Mouse (Mus musculus) liver, postnatal 0 days (tissue): ENCODE data around the gene Rpl36a. TPM values are rescaled to one million over a fixed set of nuclear protein-coding genes. Genes with fewer than 3 reads are reported as not detected.

Experiments
- ATAC-seq: fragments of 200-750 bp; cut with Nextera tagmentation; 2 replicates; pipeline ENCODE4 v1.8.0; 2017; ENCODE audit warnings: mild to moderate bottlenecking, moderate library complexity
- DNase-seq: peaks from one replicate; pipeline ENCODE4 v3.0.0-alpha.2; 2016
- H3K27ac ChIP-seq: fragments of 300-500 bp; sonication (generic); 2 replicates; pipeline ENCODE4 v1.5.1; 2014; ENCODE audit warnings: antibody characterized with exemption, moderate library complexity, mild to moderate bottlenecking, low read depth
- H3K27me3 ChIP-seq: fragments of 300-500 bp; sonication (generic); 2 replicates; pipeline ENCODE4 v1.6.1; 2014; ENCODE audit warnings: low read length, control low read depth, mixed read lengths; ENCODE audit not compliant: insufficient read depth
- H3K36me3 ChIP-seq: fragments of 300-500 bp; sonication (generic); replicated peaks from 2 replicates; pipeline ENCODE4 v1.6.1; 2014; ENCODE audit warnings: mild to moderate bottlenecking, control low read depth, low read length, moderate library complexity, mixed read lengths; ENCODE audit not compliant: insufficient read depth
- H3K4me1 ChIP-seq: fragments of 300-500 bp; sonication (generic); 2 replicates; pipeline ENCODE4 v1.6.1; 2014; ENCODE audit warnings: antibody characterized with exemption, mild to moderate bottlenecking, control low read depth; ENCODE audit not compliant: insufficient read depth
- H3K4me2 ChIP-seq: fragments of 300-500 bp; sonication (generic); 2 replicates; pipeline ENCODE4 v1.6.1; 2014; ENCODE audit warnings: low read depth, mild to moderate bottlenecking, low read length, moderate library complexity, mixed read lengths
- H3K4me3 ChIP-seq: fragments of 300-500 bp; sonication (generic); 2 replicates; pipeline ENCODE4 v1.5.1; 2014; ENCODE audit warnings: low read depth, low read length
- H3K9ac ChIP-seq: fragments of 300-500 bp; sonication (generic); replicated peaks from 2 replicates; pipeline ENCODE4 v1.6.1; 2014; ENCODE audit warnings: mild to moderate bottlenecking, moderate library complexity
- H3K9me3 ChIP-seq: fragments of 300-500 bp; sonication (generic); 2 replicates; pipeline ENCODE4 v1.6.1; 2016; ENCODE audit warnings: mild to moderate bottlenecking, control low read depth, low read length, mixed read lengths
- CTCF ChIP-seq: sonication (generic); IDR thresholded peaks from 2 replicates; pipeline ENCODE4 v1.5.1; 2016; ENCODE audit warnings: antibody characterized with exemption, low read depth
- EP300 ChIP-seq: IDR thresholded peaks from 2 replicates; pipeline ENCODE4 v1.6.1; 2016; ENCODE audit warnings: antibody characterized with exemption, low read depth, mild to moderate bottlenecking
- WGBS: fragments of 180-500 bp; shearing (Covaris S2); extraction: QIAGEN DNeasy Blood & Tissue Kit; methylation state at CpG from one replicate; pipeline ENCODE4 v1.1.7; 2014; ENCODE audit not compliant: insufficient replicate concordance; 5-methylcytosine and 5-hydroxymethylcytosine counted together
- polyA plus RNA-seq: library from polyadenylated mRNA; unstranded; fragments of >200 nt; fragmentation: Nextera tagmentation; extraction: Ambion mirVana; gene quantifications from 2 replicates; pipeline ENCODE4 v1.2.1, GENCODE M21; 2015

The Rpl36a gene
- polyA plus RNA-seq, 1 experiment from 2014 or later: 306 TPM

GRCm38 (mm10) chrX:134577896-134578295 is 7.6 kb upstream of the Rpl36a start:
- Histone ChIP-seq H3K9ac (no peak overlapping the region), H3K36me3 (no peaks in the 10 kb centered on the region), H3K9me3 (no peaks in the 10 kb centered on the region), H3K27ac (no peak overlapping the region), H3K4me3 (no peak overlapping the region), H3K4me2 (no peak overlapping the region), H3K4me1 (no peaks in the 10 kb centered on the region), H3K27me3 (no peaks in the 10 kb centered on the region)
- no peak for TF ChIP-seq CTCF
- TF ChIP-seq EP300: no peak
- DNase-seq (no peak), ATAC-seq (no peak)
- 60% methylated on average over 4 of the region's 4 CpGs for WGBS

- Histone ChIP-seq H3K27ac (no peak overlapping the region), H3K4me1 (no peaks in the 10 kb centered on the region), H3K9me3 (no peaks in the 10 kb centered on the region), H3K36me3 (no peaks in the 10 kb centered on the region), H3K9ac (no peak overlapping the region), H3K4me3 (0 out of 2 replicates have a peak overlapping the region, but pooled peaks have one; percentile 45), H3K4me2 (peak overlapping the region; percentile 65), H3K27me3 (no peaks in the 10 kb centered on the region)
- 63% methylated on average over 14 of the region's 14 CpGs for WGBS
- ATAC-seq (no peak), DNase-seq (no peak)
- TF ChIP-seq EP300: no peak
- no peak for TF ChIP-seq CTCF
Measured at GRCm38 (mm10) chrX:134580528-134581305, 4.7 kb upstream of the Rpl36a start.

- TF ChIP-seq EP300 (no peak), CTCF (no peak)
- no peak for ATAC-seq
- peak overlapping the region; percentile 45 for H3K4me3 ChIP-seq
Measured at GRCm38 (mm10) chrX:134582270-134582669, 3.2 kb upstream of the Rpl36a start.

GRCm38 (mm10) chrX:134582888-134583669 is 2.4 kb upstream of the Rpl36a start, which contains the start of gene Btk:
Gene Btk, minus strand, starts transcription at chrX:134583570.
- Histone ChIP-seq H3K36me3 (no peaks in the 10 kb centered on the region), H3K4me2 (peak within 1 kb of the TSS; percentile 65), H3K4me3 (peak within 1 kb of the TSS; percentile 45), H3K9ac (peak within 1 kb of the TSS; percentile 58), H3K27me3 (no peaks in the 10 kb centered on the region), H3K9me3 (no peaks in the 10 kb centered on the region), H3K27ac (peak within 1 kb of the TSS; percentile 66), H3K4me1 (no peaks in the 10 kb centered on the region)
- ATAC-seq (no peak), DNase-seq (peak; percentile 15)
- TF ChIP-seq CTCF (no peak), EP300 (no peak)
- WGBS: 41% methylated on average over 11 of the region's 11 CpGs

More at GRCm38 (mm10) chrX:134582270-134582669, 3.2 kb upstream of the Rpl36a start:
- Histone ChIP-seq H3K9ac (peak overlapping the region; percentile 58), H3K36me3 (no peaks in the 10 kb centered on the region), H3K4me1 (no peaks in the 10 kb centered on the region), H3K4me2 (peak overlapping the region; percentile 65), H3K27ac (peak overlapping the region; percentile 66), H3K27me3 (no peaks in the 10 kb centered on the region), H3K9me3 (no peaks in the 10 kb centered on the region)
- 52% methylated on average over 11 of the region's 11 CpGs for WGBS
- no peak for DNase-seq

- TF ChIP-seq EP300 (no peak), CTCF (no peak)
- Histone ChIP-seq H3K36me3 (peaks cover 5% of the 10 kb centered on the region; the same call in 1 of the 2 replicates), H3K4me3 (peak overlapping the region; percentile 55), H3K27ac (peak overlapping the region; percentile 78; the same call in 1 of the 2 replicates), H3K9me3 (no peaks in the 10 kb centered on the region), H3K27me3 (no peaks in the 10 kb centered on the region), H3K4me1 (no peaks in the 10 kb centered on the region), H3K4me2 (peak overlapping the region; percentile 73), H3K9ac (peak overlapping the region; percentile 67)
- DNase-seq: no peak
- no peak for ATAC-seq
- WGBS: 39% methylated on average over 8 of the region's 8 CpGs
Measured at GRCm38 (mm10) chrX:134586447-134586846, 993 bp downstream of the Rpl36a start.

- Histone ChIP-seq H3K36me3 (peaks cover 5% of the 10 kb centered on the region; the same call in 1 of the 2 replicates), H3K27me3 (no peaks in the 10 kb centered on the region), H3K4me2 (no peak overlapping the region), H3K4me3 (no peak overlapping the region), H3K9me3 (no peaks in the 10 kb centered on the region), H3K27ac (no peak overlapping the region), H3K9ac (no peak overlapping the region), H3K4me1 (no peaks in the 10 kb centered on the region)
- 79% methylated on average over 4 of the region's 4 CpGs for WGBS
- ATAC-seq: no peak
- no peak for DNase-seq
- TF ChIP-seq CTCF (no peak), EP300 (no peak)
Measured at GRCm38 (mm10) chrX:134588261-134588660, 2.8 kb downstream of the Rpl36a start.
